Mouse (Mus musculus) heart, embryonic 15.5 days (tissue): Measurements from ENCODE around the gene Chst15. TPM values are rescaled to one million over a fixed set of nuclear protein-coding genes. Genes with fewer than 3 reads are reported as not detected.

ENCODE experiments used
- ATAC-seq: fragments of 200-750 bp; cut with Nextera tagmentation; replicated peaks from 2 replicates; pipeline ENCODE4 v1.8.0; 2017; ENCODE audit warnings: low read depth, moderate TSS enrichment; ENCODE audit not compliant: insufficient number of reproducible peaks, insufficient read depth, low FRiP score
- H3K27ac ChIP-seq: fragments of 300-500 bp; sonication (generic); 2 replicates; pipeline ENCODE4 v1.5.1; 2015; ENCODE audit warnings: mild to moderate bottlenecking, inconsistent platforms
- H3K27me3 ChIP-seq: fragments of 300-500 bp; sonication (generic); 2 replicates; pipeline ENCODE4 v1.6.1; 2015; ENCODE audit warnings: inconsistent platforms
- H3K36me3 ChIP-seq: fragments of 300-500 bp; sonication (generic); 2 replicates; pipeline ENCODE4 v1.6.1; 2015; ENCODE audit warnings: mild to moderate bottlenecking, inconsistent platforms
- H3K4me1 ChIP-seq: fragments of 300-500 bp; sonication (generic); replicated peaks from 2 replicates; pipeline ENCODE4 v1.6.1; 2015; ENCODE audit warnings: inconsistent platforms
- H3K4me2 ChIP-seq: fragments of 300-500 bp; sonication (generic); 2 replicates; pipeline ENCODE4 v1.6.1; 2015; ENCODE audit warnings: inconsistent platforms, mild to moderate bottlenecking, moderate library complexity
- H3K4me3 ChIP-seq: fragments of 300-500 bp; sonication (generic); 2 replicates; pipeline ENCODE4 v1.5.1; 2015; ENCODE audit warnings: mild to moderate bottlenecking, inconsistent platforms
- H3K9ac ChIP-seq: fragments of 300-500 bp; sonication (generic); 2 replicates; pipeline ENCODE4 v1.6.1; 2015; ENCODE audit warnings: mild to moderate bottlenecking, inconsistent platforms
- H3K9me3 ChIP-seq: fragments of 300-500 bp; sonication (generic); replicated peaks from 2 replicates; pipeline ENCODE4 v1.6.1; 2016; ENCODE audit warnings: inconsistent platforms
- WGBS: fragments of 180-500 bp; shearing (Covaris S2); methylation state at CpG from one replicate; pipeline ENCODE4 v1.1.7; 2015; ENCODE audit warnings: mixed read lengths; 5-methylcytosine and 5-hydroxymethylcytosine counted together
- polyA plus RNA-seq: library from polyadenylated mRNA; unstranded; fragments of >200 nt; fragmentation: Nextera tagmentation; extraction: Ambion mirVana; gene quantifications from 2 replicates; pipeline ENCODE4 v1.2.1, GENCODE M21; 2015

The Chst15 gene
- polyA plus RNA-seq, 1 experiment from 2014 or later, result 4.4 TPM

DNA sequence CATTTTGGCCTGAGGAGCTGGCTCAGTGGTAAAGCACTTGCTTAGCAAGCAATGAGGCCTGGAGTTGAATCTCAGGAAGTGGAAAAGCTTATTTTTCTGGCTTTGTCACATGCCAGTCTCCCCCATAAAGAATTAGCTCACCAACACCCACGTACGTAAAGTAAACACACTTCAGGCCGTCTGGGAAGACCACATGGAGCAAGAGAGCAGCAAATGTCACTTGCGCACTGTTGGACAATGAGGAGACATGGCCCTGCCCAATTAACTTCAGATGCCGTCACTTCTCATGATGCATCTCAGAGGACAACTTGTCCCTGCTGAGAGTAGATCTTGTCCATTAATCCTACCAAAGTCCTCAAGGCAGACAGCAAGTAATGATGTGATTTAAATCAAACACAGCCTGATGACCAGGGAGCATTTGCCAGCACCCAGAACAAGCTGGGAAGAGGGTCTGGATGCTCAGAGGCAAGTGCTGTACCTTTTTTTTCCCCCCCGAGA, 32.1 kb upstream of the Chst15 start:
- H3K9me3 ChIP-seq, result no peaks in the 10 kb centered on the region
- no peaks in the 10 kb centered on the region for H3K27me3 ChIP-seq
- no peaks in the 10 kb centered on the region for H3K36me3 ChIP-seq
- WGBS, result 61% methylated on average over 6 of the region's 6 CpGs
- H3K27ac ChIP-seq, result 0 out of 2 replicates have a peak overlapping the region, but pooled peaks have one; percentile 3
- H3K9ac ChIP-seq, result no peak overlapping the region
- H3K4me1 ChIP-seq, result no peaks in the 10 kb centered on the region
- no peak overlapping the region for H3K4me3 ChIP-seq
- H3K4me2 ChIP-seq, result no peak overlapping the region
- ATAC-seq, result no peak

- Histone ChIP-seq H3K27ac (no peak overlapping the region), H3K36me3 (no peaks in the 10 kb centered on the region), H3K4me3 (no peak overlapping the region), H3K9me3 (no peaks in the 10 kb centered on the region), H3K4me2 (no peak overlapping the region), H3K9ac (no peak overlapping the region), H3K27me3 (no peaks in the 10 kb centered on the region), H3K4me1 (no peaks in the 10 kb centered on the region)
- 61% methylated on average over 9 of the region's 9 CpGs for WGBS
- ATAC-seq, result no peak
These were observed 30.4 kb upstream of the Chst15 start for GRCm38 (mm10) chr7:132347273-132348045.

DNA sequence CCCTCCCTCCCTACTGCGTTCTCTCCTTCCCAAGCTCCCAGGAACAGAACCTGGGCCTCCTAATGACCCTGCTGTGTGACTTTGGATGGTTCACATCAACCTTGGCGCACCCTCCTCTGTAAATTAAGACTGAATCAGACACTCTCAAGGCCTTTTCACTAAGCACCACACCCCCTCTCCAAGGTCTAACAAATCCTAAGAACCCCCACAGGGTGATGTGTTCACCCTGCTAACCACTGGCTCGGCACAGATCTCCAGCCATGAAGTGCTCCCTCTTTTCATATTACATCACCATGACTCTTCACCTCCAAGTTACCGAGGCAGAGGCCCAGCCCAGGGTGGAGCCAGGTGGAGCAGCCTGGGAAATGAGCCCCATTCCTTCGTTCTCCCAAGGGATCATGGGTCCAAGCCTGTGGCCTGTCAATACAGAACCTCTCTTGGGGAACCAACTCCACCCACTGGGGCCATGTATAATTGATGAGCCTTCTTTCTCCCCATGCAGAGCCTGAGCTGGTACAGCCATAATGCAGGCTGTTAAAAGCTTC, 28.6 kb upstream of the Chst15 start:
- 80% methylated on average over 5 of the region's 5 CpGs for WGBS
- H3K27ac ChIP-seq, result no peak overlapping the region
- H3K4me3 ChIP-seq, result no peak overlapping the region
- H3K9ac ChIP-seq, result no peak overlapping the region
- no peaks in the 10 kb centered on the region for H3K36me3 ChIP-seq
- H3K4me2 ChIP-seq, result no peak overlapping the region
- H3K9me3 ChIP-seq, result no peaks in the 10 kb centered on the region
- H3K27me3 ChIP-seq, result no peaks in the 10 kb centered on the region
- ATAC-seq, result no peak
- no peaks in the 10 kb centered on the region for H3K4me1 ChIP-seq

DNA sequence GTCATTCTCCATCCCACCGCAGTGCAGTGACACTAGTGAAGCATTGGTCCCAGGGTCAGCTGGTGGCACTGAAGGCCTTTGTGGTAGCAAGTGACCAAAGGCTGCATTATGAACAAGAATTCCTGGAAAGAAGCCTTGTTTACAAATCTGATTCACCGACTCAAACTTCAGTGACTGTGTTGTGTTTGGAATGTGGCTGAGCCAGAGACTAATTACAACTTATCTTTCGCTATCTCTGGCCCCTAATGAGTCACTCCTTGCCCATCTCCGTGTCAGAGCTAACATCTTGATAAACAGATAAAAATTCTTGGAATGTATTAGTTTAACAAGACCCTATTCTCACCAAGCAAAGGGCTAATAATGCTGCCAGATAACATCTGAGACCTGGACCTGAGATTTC, 27.6 kb upstream of the Chst15 start:
- no peak overlapping the region for H3K9ac ChIP-seq
- no peaks in the 10 kb centered on the region for H3K4me1 ChIP-seq
- H3K36me3 ChIP-seq, result no peaks in the 10 kb centered on the region
- no peak overlapping the region for H3K27ac ChIP-seq
- H3K27me3 ChIP-seq, result no peaks in the 10 kb centered on the region
- H3K4me3 ChIP-seq, result no peak overlapping the region
- no peaks in the 10 kb centered on the region for H3K9me3 ChIP-seq
- ATAC-seq, result no peak
- H3K4me2 ChIP-seq, result no peak overlapping the region
- WGBS, result 43% methylated on average over 4 of the region's 4 CpGs

DNA sequence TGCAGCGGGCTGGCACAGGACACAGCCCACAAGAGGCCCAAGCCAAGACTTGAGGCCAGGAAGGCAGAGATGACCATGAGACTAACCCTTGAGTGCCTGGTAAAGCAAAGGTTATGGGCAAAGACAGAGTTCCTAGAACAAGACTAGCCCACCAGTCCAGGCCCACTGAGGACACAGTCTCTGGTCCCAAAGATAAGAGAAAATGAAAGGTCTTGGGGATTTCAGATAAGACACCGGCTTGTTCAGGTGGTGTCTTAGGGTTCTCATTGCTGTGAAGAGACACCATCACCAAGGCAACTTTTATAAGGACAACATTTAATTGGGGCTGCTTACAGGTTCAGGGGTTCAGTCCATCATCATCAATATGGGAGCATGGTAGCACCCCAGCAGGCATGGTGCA, 26.9 kb upstream of the Chst15 start:
- H3K9me3 ChIP-seq, result no peaks in the 10 kb centered on the region
- H3K4me1 ChIP-seq, result no peaks in the 10 kb centered on the region
- ATAC-seq, result no peak
- H3K27me3 ChIP-seq, result no peaks in the 10 kb centered on the region
- H3K27ac ChIP-seq, result no peak overlapping the region
- H3K9ac ChIP-seq, result no peak overlapping the region
- no peaks in the 10 kb centered on the region for H3K36me3 ChIP-seq
- WGBS, result 82% methylated on average over 2 of the region's 2 CpGs
- H3K4me2 ChIP-seq, result no peak overlapping the region
- no peak overlapping the region for H3K4me3 ChIP-seq

GRCm38 (mm10) chr7:132343146-132343545, 26.1 kb upstream of the Chst15 start:
- no peak overlapping the region for H3K9ac ChIP-seq
- no peaks in the 10 kb centered on the region for H3K36me3 ChIP-seq
- no peaks in the 10 kb centered on the region for H3K4me1 ChIP-seq
- no peak overlapping the region for H3K27ac ChIP-seq
- no peak for ATAC-seq
- no peaks in the 10 kb centered on the region for H3K27me3 ChIP-seq
- H3K9me3 ChIP-seq, result no peaks in the 10 kb centered on the region
- H3K4me3 ChIP-seq, result no peak overlapping the region
- 77% methylated on average over 2 of the region's 2 CpGs for WGBS
- H3K4me2 ChIP-seq, result no peak overlapping the region

GRCm38 (mm10) chr7:132339041-132339839, 22.2 kb upstream of the Chst15 start:
- H3K4me3 ChIP-seq, result no peak overlapping the region
- no peaks in the 10 kb centered on the region for H3K9me3 ChIP-seq
- H3K27ac ChIP-seq, result peak overlapping the region; percentile 78
- peaks cover 7% of the 10 kb centered on the region for H3K4me1 ChIP-seq
- no peak overlapping the region for H3K4me2 ChIP-seq
- H3K27me3 ChIP-seq, result no peaks in the 10 kb centered on the region
- H3K9ac ChIP-seq, result no peak overlapping the region
- H3K36me3 ChIP-seq, result no peaks in the 10 kb centered on the region
- peak; percentile 53; the same call in 1 of the 2 replicates for ATAC-seq
- WGBS, result 62% methylated on average over 14 of the region's 14 CpGs

DNA sequence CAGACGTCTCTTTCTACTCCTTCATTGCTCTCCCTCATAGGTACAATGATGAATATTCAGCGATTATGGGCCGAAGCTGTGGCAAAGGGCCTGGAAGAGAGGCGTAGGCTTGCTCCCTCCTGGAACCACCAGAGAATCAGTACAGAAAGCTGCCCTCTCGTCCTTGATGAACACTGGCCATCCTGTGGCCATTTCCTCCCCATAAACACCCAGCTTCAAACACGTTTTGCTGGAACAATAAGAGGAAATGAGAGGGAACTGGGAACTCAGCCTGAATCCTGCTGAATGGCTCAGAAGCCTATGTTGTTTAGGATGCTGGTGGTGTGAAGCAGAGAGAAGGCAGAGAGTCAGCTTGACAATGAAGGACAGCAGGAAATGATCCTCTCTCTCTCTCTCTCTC, 21.3 kb upstream of the Chst15 start:
- ATAC-seq, result no peak
- WGBS, result 66% methylated on average over 6 of the region's 6 CpGs
- no peaks in the 10 kb centered on the region for H3K36me3 ChIP-seq

GRCm38 (mm10) chr7:132337268-132337917, 20.4 kb upstream of the Chst15 start:
- 66% methylated on average over 11 of the region's 11 CpGs for WGBS
- no peak for ATAC-seq
- Histone ChIP-seq H3K27ac (peak overlapping the region; percentile 78; the same call in 1 of the 2 replicates), H3K4me2 (no peak overlapping the region), H3K27me3 (no peaks in the 10 kb centered on the region), H3K4me3 (no peak overlapping the region), H3K9ac (no peak overlapping the region), H3K36me3 (no peaks in the 10 kb centered on the region), H3K9me3 (no peaks in the 10 kb centered on the region), H3K4me1 (peaks cover 7% of the 10 kb centered on the region)

More for the DNA sequence above, 21.3 kb upstream of the Chst15 start:
- no peaks in the 10 kb centered on the region for H3K27me3 ChIP-seq
- H3K9me3 ChIP-seq, result no peaks in the 10 kb centered on the region
- peak overlapping the region; percentile 78 for H3K27ac ChIP-seq
- H3K4me3 ChIP-seq, result no peak overlapping the region
- no peak overlapping the region for H3K9ac ChIP-seq
- peaks cover 7% of the 10 kb centered on the region for H3K4me1 ChIP-seq
- no peak overlapping the region for H3K4me2 ChIP-seq

DNA sequence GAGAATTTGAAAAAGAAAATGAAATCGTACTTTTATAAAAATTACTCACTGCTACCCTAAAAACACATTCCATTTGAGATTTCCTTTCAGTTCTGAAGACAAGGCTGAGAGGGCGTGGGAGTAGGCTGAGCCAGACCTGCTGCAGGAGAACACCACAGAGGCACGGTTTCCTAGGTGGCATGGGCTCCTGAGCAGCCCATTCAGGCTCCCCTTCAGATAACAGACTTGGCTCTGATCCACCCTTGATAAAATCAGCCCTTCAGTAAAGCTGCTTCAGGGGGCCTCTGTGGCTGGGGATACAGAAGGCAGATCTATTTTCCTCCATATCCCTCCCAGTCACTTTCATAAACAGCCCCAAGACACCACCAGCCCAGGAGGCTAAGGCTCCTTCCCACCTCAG, 19.8 kb upstream of the Chst15 start:
- no peaks in the 10 kb centered on the region for H3K36me3 ChIP-seq
- no peaks in the 10 kb centered on the region for H3K9me3 ChIP-seq
- no peaks in the 10 kb centered on the region for H3K27me3 ChIP-seq
- no peak overlapping the region for H3K4me2 ChIP-seq
- H3K4me1 ChIP-seq, result peaks cover 7% of the 10 kb centered on the region
- 38% methylated on average over 3 of the region's 3 CpGs for WGBS
- no peak overlapping the region for H3K9ac ChIP-seq
- no peak for ATAC-seq
- no peak overlapping the region for H3K4me3 ChIP-seq
- H3K27ac ChIP-seq, result no peak overlapping the region

- no peak overlapping the region for H3K4me3 ChIP-seq
- H3K27ac ChIP-seq, result no peak overlapping the region
- no peaks in the 10 kb centered on the region for H3K36me3 ChIP-seq
- H3K9ac ChIP-seq, result no peak overlapping the region
- WGBS, result 78% methylated on average over 4 of the region's 4 CpGs
- no peak overlapping the region for H3K4me2 ChIP-seq
- no peaks in the 10 kb centered on the region for H3K9me3 ChIP-seq
- ATAC-seq, result no peak
- peaks cover 7% of the 10 kb centered on the region for H3K4me1 ChIP-seq
- no peaks in the 10 kb centered on the region for H3K27me3 ChIP-seq
These were observed 18.3 kb upstream of the Chst15 start for GRCm38 (mm10) chr7:132335367-132335766.
